Mouse (Mus musculus): ENCODE measurements around the gene Olfr101.

Olfr101 gene

DNA sequence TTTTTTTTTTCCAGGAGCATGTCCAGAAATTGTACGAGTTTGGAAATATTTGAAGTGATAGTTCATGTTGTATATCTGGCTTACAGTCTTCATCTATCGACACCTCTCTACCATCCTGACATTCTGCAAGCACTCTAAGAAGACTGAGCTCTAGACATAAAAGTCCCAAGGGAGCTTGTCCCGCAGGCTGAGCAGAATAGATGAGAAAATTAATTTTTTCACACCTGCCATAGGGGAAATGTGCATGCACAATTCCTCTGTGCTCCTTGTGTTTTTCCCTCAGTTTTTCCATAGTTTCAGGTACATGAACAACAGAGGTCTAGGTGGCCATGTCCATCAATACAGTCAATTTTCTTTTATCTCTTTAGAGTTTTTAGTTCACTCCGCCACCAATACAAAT lies at the start of gene Olfr101:
Olfr101 (minus strand) TSS at position 101 of the 400 bp plus-strand sequence.
- no peak for DNase-seq (ENCODE audit: low spot score)

DNA sequence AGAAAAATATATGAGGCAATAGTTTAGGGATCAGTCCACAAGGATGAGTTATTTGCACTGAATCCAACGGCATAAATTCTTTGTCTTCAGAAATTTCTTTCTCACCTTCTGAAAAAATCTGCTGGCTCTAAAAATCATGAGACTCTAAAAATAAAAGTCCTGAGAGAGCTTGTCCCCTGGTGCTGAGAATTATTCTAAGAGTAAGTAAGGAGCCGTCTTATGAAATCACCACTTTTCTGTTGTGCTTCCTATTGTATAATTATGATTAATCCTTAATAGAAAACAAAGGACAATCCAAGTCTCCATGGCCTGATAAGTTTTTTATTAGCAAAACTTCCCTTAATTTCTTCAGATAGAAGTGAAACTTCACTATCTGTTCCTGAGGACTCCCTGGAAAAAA lies 35.5 kb upstream of the Olfr101 start, which contains the start of gene Olfr103:
Olfr103 (minus strand) TSS at position 101 of the 400 bp plus-strand sequence.
- DNase-seq (ENCODE audit: low spot score): no peak

- DNase-seq (ENCODE audit: low spot score): no peak
Measured at GRCm38 (mm10) chr17:37316954-37317353, 12.8 kb upstream of the Olfr101 start, which contains the start of gene Olfr102. Gene Olfr102, minus strand, starts transcription at chr17:37317054.

DNA sequence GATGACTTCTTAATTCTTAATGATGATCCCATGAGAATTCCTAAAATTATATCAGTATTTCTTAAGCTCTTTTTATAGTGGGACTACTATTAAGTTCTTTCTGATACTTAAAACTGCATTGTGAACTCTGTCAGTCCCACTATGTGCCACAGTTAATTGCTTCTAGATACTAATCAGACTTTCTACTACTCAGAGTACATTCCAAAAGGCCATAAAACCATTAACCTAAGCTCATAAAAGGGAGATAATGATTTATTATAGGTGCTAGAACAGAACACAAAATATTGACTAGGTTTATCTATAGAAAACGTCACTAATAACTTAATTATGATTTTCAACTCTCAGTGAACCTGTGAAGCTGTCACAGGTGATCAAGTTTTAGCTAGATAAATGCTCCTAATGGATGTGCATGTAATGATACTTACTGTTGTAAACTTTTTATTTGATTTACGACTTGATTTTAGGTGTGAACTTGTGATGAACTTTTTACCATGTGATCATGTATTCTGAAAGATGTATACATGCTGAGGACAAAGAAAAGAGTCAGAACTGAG lies 6.1 kb upstream of the Olfr101 start:
- no peak for DNase-seq (ENCODE audit: low spot score)

GRCm38 (mm10) chr17:37308483-37308882 lies 4.4 kb upstream of the Olfr101 start:
- DNase-seq (ENCODE audit: low spot score): no peak

DNA sequence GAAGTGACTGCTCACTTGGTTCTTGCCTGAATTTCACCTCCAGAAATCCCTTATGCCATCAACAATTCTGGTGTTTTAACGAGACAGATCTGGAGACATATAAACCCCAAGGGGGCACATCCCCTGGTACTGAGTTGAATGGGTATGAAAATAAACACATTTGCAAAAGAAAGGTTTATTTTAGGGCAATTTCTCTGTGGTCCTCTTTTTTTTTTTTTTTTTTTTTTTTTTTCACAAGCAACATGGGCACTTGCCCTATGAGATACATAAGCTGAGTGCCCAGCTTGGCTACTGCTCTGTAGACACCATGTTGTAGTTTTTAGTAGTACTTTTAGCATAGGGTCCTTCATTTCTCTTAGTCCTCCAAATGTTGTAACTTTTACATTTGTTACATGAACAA lies 20.8 kb downstream of the Olfr101 start, which contains the start of gene Olfr99:
Olfr99 (minus strand) TSS at position 101 of the 400 bp plus-strand sequence.
- no peak for DNase-seq (ENCODE audit: low spot score)

DNA sequence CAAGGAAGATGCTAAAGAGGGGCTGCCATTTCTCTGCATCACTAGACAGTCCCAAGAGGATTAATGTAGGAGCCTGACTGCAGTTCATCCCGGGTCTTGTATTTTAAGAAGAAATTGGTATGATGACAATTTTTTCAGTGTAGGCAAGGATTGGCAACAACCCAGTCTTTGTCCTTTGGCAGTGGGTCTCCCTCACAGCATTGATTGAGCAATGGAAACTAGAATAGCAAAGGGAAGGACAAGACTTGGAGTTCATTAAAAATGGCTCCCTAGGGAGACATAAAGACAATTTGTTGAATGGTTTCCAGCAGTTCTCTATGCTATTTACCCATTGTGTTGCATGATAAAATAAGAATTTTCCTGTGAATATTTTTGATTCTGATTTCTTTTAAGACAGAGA lies 23.8 kb downstream of the Olfr101 start:
- no peak for DNase-seq (ENCODE audit: low spot score)

DNA sequence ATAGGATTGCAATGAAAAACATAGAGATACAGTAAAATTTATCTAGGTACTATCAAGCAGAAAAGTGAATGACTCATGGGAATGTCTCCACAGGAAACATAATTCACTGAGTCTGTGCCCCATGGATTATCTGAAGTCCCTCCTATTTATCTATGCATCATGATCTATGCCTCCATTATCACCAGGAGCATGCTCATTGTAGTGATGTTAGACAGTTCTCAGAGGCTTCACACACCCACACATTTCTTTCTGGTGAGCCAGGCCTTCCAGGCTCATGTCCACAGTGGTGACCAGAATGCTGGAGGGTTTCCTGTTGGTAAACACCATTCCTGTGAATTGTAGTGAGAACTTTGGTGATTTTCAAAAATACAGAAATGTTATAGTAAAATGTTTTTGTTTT lies 27.5 kb downstream of the Olfr101 start:
- no peak for DNase-seq (ENCODE audit: low spot score)

GRCm38 (mm10) chr17:37275626-37276248 lies 28.4 kb downstream of the Olfr101 start:
- no peak for DNase-seq (ENCODE audit: low spot score)

- DNase-seq (ENCODE audit: low spot score): no peak
Measured at GRCm38 (mm10) chr17:37270702-37271092, 33.4 kb downstream of the Olfr101 start.

DNA sequence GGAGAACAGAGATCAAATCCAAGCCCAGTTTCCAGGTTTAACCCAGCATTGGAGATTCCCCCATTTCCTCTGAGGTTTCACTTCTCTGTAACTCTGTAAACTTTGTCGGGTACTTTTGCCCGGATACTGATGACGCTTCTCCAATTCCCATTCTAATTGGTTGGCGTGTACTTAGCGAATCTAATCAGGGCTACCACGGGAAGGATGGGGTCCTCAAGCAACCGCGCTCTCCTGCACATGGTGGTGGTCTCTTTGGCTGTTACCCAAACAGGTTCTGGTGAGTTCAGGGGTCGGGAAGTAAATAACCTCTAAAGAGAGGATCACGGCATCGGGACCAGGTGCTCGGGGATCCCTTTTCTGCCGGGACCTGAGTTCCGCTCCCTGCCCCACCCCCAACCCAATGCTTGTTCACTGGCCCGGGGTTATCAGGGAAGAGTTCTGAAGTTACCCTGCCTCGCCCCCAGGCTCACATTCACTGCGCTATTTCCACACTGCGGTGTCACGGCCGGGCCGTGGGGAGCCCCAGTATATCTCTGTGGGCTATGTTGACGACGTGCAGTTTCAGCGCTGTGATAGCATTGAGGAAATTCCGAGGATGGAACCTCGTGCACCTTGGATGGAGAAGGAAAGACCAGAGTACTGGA lies 33.9 kb downstream of the Olfr101 start, which contains the start of gene H2-M3:
H2-M3 (plus strand) TSS at position 163 of the 644 bp plus-strand sequence.
- peak; percentile 85 for DNase-seq (ENCODE audit: low spot score)

DNA sequence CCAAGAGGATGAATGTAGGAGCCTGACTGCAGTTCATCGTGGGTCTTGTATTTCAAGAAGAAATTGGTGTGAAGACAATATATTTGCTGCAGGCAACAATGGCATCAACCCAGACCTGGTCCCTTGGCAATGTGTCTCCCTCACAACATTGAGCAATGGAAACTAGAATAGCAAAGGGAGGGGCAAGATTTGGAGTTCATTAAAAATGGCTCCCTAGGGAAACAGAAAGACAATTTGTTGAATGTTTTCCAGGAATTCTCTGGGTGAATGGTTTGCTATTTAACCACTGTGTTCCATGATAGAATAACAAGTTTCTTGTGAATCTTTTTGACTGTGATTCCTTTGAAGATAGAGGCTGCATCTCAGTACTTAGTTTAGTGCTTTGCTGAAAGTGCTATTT lies 40.5 kb downstream of the Olfr101 start, which contains the start of gene Olfr98:
Olfr98 (minus strand) TSS at position 124 of the 400 bp plus-strand sequence.
- no peak for DNase-seq (ENCODE audit: low spot score)

DNA sequence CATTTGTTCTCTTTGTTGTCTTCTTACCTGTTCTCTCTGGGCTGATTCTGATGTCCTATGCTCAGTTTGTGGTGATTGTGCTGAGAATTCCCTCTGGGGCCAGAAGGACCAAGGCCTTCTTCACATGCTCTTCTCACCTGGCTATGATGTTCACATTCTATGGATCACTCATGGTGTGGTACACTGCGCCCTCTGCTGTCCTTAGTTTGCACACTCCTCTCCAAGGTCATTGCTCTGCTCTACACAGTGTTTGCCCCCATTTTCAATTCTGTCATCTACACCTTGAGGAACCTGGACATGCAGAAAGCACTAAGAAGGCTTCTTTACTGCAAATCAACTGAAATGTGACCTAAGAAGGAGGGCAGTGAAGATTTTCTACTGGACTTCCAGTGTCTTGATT lies 53.6 kb downstream of the Olfr101 start:
- peak; percentile 2 for DNase-seq (ENCODE audit: low spot score)

DNA sequence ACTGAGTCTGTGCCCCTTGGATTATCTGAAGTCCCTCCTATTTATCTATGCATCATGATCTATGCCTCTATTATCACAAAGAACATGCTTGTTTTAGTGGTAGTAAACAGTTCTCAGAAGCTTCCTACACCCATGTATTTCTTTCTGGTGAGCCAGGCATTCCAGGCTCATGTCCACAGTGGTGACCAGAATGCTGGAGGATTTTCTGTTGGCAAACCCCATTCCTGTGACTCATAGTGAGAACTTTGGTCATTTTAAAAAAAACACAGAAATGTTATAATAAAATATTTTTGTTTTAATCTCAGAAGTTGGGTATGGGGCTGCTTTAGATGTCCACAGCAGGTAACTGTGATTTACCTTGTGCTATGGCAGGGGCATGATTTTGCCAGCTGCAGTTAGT lies 54.7 kb downstream of the Olfr101 start:
- DNase-seq (ENCODE audit: low spot score): no peak

All from left cerebral cortex, adult 11 months (tissue).